Comparison of ENCODE assay signal across 13 mouse cellular contexts in the genomic region with DNA sequence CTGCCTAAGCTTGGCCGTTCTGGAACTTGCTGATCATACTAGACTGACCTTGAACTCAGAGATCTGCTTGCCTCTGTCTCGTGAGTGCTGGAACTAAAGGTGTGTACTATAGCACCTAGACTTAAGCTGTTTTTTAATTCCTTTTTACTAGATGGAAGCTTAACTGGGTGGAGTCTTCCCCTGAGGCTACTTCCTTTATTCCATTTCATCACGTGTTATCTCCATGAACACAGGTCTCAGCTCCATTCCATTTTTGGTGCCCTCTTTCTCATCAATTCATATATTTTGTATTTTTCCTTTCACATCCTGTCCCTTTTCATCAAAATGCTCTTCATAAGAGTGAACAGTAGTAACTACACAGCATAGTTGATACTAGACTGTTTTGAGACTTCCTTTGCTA.
"Had no signal": no experiment of that assay in that cellular context is flagged by ENCODE, and none has a peak within 500 bp of the region (broad histone marks: within the 10 kb centered on the region; RNA-seq: fewer than 3 reads in every experiment).

No protein-coding gene starts in this region.

- H3K27ac ChIP-seq: limb, embryonic 10.5 days; midbrain, embryonic 13.5 days; neural tube, embryonic 15.5 days; stomach, embryonic 15.5 days had no signal

- H3K36me3 ChIP-seq: kidney, embryonic 15.5 days; midbrain, embryonic 13.5 days; neural tube, embryonic 15.5 days; stomach, embryonic 15.5 days had no signal

- H3K4me3 ChIP-seq: kidney, embryonic 15.5 days; limb, embryonic 10.5 days; midbrain, embryonic 13.5 days; myocyte; neural tube, embryonic 15.5 days; stomach, embryonic 15.5 days had no signal

- DNase-seq: kidney, adult 11 months; kidney, postnatal 14 days; lung, embryonic 14.5 days; lung, postnatal 10 days; right cerebral cortex, adult 18-20 months; thymus, adult 2 months; thymus, postnatal 36 days had no signal

- ATAC-seq: midbrain, embryonic 13.5 days had no signal

- H3K9me3 ChIP-seq: kidney, embryonic 15.5 days; limb, embryonic 10.5 days; midbrain, embryonic 13.5 days; neural tube, embryonic 15.5 days; stomach, embryonic 15.5 days had no signal

- H3K4me2 ChIP-seq: kidney, embryonic 15.5 days; lung, embryonic 14.5 days; midbrain, embryonic 13.5 days; neural tube, embryonic 15.5 days; stomach, embryonic 15.5 days had no signal

- H3K9ac ChIP-seq: kidney, embryonic 15.5 days; lung, embryonic 14.5 days; midbrain, embryonic 13.5 days; neural tube, embryonic 15.5 days; stomach, embryonic 15.5 days had no signal

- H3K27me3 ChIP-seq: kidney, embryonic 15.5 days; midbrain, embryonic 13.5 days; neural tube, embryonic 15.5 days; stomach, embryonic 15.5 days had no signal

- H3K4me1 ChIP-seq: limb, embryonic 10.5 days; midbrain, embryonic 13.5 days; stomach, embryonic 15.5 days had no signal
